Mouse (Mus musculus) ovary, adult 18-20 months (tissue): Measurements from ENCODE around the gene Ralgapa2.
A peak's percentile ranks its signal among the peaks of the same experiment; 100 is the strongest.

Source experiments
- DNase-seq: peaks from one replicate; pipeline ENCODE4 v3.0.0; 2022; ENCODE audit warnings: low spot score, mixed read lengths

Ralgapa2 gene

GRCm38 (mm10) chr2:146258736-146259469 is 253.2 kb downstream of the Ralgapa2 start:
- DNase-seq = peak; percentile 10

- DNase-seq = no peak
Measured at GRCm38 (mm10) chr2:146257609-146258008, 254.5 kb downstream of the Ralgapa2 start.

- no peak for DNase-seq
Measured at GRCm38 (mm10) chr2:146257037-146257436, 255.1 kb downstream of the Ralgapa2 start.

GRCm38 (mm10) chr2:146256321-146256875 is 255.7 kb downstream of the Ralgapa2 start:
- no peak for DNase-seq

DNA sequence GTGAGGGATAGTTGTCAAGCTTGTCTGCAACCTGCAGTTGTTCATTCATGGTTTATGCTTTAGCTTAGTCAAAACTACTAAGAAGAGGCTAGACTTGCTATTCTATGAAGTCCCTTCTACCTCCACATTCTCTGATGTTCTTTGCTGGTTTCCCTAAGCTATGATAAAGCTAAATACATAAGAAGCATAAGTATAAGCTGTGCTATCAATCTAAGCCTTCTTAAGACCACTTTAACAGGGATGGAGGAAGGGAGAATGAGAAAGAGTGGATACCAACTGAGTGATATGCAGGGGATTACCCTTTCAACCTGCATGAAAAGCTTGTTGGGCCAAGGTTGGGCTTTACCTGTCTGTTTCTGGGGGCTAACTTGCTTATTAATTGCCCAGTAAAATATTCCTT is 256.5 kb downstream of the Ralgapa2 start:
- DNase-seq = no peak

- no peak for DNase-seq
Measured at GRCm38 (mm10) chr2:146254387-146254786, 257.8 kb downstream of the Ralgapa2 start.

GRCm38 (mm10) chr2:146250236-146250904 is 261.8 kb downstream of the Ralgapa2 start:
- DNase-seq = no peak

- DNase-seq = no peak
Measured at GRCm38 (mm10) chr2:146249033-146249432, 263.1 kb downstream of the Ralgapa2 start.

DNA sequence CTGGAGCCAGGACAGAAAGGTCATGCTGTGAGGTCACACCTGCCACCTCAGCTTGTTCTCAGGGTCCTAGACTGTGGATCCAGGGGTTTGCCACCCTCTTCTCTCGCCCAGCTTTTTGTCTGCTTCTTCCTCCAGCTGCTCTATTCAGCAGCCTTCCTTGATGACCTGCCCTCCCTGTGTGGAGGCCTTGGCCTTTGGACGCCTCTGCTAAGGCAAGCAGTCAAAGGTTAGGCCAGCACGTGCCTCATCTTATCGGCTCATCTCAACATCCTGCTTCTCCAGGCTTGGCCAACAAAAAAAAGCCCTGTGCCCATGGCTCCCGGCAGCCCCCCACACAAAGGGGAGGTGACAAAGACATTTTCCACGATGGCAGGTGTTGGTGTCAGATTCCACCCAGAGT is 264.6 kb downstream of the Ralgapa2 start:
- no peak for DNase-seq

DNA sequence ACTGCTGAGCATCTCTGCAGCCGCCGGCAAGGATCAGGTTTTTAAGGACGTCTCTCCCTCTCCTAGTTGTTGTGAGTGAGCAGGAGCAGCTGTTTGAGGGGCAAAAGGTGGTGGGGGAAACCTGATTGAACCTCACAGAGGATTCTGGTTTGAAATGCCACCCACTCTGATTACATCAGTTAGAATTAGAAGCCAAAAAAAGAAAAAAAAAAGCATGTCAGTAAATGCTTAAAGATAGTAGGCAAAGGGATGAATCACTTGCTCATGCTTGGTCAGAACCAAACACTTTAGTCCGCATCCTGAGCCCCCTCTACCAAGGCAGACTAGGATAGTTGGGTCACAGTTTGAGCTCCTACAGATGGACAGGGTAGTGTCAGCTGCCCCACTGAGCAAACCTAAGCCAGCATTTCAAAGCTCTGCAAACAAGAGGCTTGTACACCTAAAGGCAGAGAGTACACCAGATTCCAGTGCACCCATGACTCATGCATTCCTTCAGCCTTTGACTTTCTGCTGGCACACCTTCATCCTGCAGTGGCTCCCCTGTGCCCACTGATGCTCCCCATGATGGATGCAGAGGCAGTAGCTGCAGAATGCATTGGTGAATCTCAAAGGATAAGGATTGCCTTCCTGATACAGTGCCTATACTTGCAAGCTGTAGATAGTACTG is 265.6 kb downstream of the Ralgapa2 start:
- no peak for DNase-seq

DNA sequence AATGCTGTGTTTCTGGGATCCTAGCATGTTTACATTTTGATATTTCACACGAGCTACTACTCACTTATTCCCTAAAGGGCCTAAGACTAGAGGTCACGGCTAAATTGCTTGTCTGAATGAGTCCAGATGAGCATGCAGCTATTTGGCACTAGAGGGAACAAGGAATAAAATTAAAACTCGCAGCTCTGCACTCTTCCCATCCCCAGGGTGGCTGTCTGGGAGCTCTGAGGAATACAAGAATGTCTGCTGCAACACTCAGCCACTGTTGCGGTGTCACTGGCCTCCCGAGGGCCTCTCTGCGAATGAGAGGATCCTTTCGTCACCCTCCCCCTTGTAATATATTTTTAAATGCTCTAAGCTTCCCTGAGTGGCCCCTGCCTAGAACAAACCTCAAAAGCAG is 266.7 kb downstream of the Ralgapa2 start:
- DNase-seq = no peak

DNA sequence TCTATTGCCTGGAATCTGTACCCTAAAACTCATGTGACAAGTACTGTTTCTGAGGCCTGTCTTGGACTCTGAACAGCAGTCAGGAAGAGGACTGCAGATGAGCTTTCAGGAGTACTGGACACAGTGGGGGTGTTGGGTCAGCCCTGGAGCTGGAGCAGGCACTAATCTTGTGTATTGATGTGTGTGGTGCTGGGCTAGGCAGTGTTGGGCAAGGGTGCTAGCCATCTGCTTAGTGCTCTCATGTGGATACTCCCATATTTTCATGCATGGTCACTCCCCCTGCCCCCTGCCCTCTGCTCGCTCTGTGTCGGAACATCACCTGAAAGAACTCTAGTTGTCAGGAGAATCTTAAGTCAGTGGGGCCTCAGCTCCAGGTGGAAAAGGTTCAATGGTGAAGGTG is 268.1 kb downstream of the Ralgapa2 start:
- DNase-seq = no peak

DNA sequence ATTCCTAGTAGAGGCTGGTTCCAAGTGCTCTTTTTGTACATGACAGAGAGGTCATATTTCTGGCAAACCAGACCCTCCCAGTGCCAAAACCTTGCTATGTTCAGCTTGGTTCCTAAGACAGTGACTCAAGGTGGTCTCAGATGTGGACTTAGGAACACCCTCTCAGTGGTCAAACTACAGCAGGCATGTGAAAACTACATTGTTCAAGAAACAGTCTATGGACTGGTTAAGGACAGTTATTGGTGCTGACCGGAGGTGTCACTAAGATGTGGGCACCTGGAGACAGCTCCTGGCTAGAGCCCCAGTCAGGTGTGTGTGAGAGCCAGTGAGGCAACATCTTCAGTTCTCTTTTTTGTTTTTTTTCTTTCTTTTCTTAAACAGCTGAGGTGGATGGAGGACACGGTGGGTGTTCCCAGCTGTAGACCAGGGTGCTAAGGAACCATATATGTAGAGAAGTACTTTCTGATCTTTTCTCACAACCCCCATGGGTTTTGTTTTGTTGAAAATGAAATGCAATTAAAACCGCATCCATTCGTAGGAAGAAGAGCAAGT is 272.9 kb downstream of the Ralgapa2 start:
- DNase-seq = no peak

- DNase-seq = no peak
Measured at GRCm38 (mm10) chr2:146231485-146231884, 280.7 kb downstream of the Ralgapa2 start.

- DNase-seq = no peak
Measured at GRCm38 (mm10) chr2:146228435-146228834, 283.7 kb downstream of the Ralgapa2 start.

DNA sequence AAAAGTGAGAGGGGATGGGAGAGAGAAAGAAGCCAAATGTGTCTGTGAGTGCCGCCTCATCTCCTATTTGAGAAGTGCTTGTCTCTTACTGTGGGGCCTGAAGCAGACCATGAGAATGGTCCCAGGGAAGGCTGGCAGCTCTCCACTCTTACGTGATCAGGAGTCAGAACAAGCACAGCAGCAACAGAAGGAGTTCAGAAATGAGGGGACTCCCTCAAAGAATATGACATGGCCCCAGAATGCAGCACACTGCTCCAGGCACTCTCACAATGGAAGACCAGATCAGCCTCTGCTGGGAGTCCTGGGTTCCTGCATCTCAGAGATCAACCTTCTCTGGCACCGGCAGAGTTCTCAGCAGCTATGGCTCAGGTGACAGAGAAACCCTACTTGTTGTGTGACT is 284.5 kb downstream of the Ralgapa2 start:
- no peak for DNase-seq

DNA sequence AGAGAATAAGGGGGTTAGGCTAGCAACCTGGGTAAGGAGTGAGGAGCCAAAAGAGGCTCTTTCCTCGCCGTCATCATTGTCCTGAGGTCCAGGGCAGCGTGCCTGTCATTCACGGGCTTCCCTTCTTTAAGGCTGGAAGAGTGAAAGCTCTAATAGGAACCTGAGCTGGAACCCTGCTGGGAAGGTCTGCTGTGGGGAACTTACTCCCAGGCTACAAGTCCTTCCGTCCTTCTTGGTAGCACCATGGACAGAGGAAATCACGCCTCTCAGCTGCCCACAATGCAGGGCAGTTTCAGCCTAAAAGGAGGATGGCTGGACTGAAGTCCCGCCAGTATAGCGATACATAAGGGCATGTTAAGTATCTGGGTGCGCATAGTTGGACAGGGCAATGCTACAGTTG is 285.7 kb downstream of the Ralgapa2 start:
- peak; percentile 54 for DNase-seq

DNA sequence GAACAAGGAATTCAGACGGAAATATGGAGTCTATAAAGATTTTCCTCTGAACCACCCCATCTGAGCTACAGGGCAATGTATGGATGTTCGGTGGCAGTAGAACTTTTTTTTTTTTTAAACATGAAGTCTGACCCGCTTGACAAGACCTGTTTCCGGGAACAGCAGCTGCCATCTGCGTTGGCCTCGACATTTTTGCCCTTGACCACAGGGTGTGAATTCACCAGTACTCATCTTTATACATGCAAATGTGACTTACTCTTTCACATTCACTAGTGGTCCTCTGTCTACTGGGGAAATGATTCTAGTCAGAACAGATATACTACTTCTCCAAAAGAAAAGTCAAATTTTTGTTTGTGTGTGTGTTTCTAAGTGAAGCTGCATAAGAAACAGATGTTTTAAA is 286.3 kb downstream of the Ralgapa2 start:
- DNase-seq = no peak

GRCm38 (mm10) chr2:146224141-146224540 is 288.0 kb downstream of the Ralgapa2 start:
- DNase-seq = no peak

DNA sequence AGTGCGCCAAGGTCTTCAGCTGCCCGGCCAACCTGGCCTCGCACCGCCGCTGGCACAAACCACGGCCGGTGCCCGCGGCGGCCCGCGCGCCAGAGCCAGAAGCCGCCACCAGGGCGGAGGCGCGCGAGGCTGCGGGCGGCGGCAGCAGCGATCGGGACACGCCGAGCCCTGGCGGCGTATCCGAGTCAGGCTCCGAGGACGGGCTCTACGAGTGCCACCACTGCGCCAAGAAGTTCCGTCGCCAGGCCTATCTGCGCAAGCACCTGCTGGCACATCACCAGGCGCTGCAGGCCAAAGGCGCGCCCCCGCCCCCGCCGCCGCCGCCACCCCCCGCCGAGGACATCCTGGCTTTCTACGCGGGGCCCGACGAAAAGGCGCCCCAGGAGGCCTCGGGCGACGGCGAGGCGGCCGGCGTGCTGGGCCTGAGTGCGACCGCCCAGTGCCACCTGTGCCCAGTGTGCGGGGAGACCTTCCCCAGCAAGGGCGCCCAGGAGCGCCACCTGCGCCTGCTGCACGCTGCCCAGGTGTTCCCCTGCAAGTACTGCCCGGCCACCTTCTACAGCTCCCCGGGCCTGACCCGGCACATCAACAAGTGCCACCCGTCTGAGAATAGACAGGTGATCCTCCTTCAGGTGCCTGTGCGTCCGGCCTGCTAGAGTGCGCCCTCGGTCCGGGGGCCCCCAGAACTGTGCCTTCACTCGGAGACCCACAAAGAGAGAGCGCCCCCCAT is 288.8 kb downstream of the Ralgapa2 start:
- DNase-seq = no peak

GRCm38 (mm10) chr2:146222279-146223175 is 289.6 kb downstream of the Ralgapa2 start:
- DNase-seq = no peak
